Mouse (Mus musculus) fibroblast of lung, adult 2 months (primary cell): ENCODE data around the gene Tent5b.

Experiments used
- DNase-seq: peaks from one replicate; pipeline ENCODE4 v3.0.0-alpha.2; 2011; ENCODE audit warnings: low read depth

Gene Tent5b

GRCm38 (mm10) chr4:133479458-133480184, at the start of gene Tent5b:
Gene Tent5b, plus strand, starts transcription at chr4:133480132.
- DNase-seq = peak; percentile 99

GRCm38 (mm10) chr4:133431508-133431907, 48.4 kb upstream of the Tent5b start:
- no peak for DNase-seq

DNA sequence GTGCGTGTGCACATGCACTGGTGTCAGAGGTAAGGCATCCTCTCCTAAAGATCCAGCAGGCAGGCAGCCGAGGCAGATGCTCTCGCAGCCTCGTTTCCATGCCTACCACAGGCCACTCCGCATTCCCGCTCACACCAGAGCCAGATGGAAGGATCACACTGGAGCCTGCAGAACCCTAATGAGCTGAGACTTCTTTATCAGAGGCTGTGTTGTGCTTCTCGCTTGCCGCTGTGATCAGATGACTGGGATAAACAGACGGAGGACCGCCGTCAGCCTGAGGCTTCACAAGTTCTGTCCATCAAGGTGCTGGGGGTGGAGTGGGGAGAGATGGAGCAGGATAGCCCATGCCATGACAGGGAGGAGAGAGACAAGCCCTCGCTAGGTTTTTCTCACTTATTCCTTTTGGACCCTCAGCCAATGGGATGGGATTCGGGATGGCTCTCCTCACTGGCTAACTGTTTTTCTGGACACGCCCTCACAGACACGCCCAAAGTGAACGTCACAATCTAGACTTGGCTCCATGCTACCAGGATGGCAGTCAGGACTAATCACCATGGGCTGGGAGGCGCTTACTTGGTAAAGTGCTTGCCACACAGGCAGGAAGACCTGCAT, 47.3 kb upstream of the Tent5b start:
- DNase-seq = no peak

GRCm38 (mm10) chr4:133435921-133436320, 44.0 kb upstream of the Tent5b start:
- no peak for DNase-seq

DNA sequence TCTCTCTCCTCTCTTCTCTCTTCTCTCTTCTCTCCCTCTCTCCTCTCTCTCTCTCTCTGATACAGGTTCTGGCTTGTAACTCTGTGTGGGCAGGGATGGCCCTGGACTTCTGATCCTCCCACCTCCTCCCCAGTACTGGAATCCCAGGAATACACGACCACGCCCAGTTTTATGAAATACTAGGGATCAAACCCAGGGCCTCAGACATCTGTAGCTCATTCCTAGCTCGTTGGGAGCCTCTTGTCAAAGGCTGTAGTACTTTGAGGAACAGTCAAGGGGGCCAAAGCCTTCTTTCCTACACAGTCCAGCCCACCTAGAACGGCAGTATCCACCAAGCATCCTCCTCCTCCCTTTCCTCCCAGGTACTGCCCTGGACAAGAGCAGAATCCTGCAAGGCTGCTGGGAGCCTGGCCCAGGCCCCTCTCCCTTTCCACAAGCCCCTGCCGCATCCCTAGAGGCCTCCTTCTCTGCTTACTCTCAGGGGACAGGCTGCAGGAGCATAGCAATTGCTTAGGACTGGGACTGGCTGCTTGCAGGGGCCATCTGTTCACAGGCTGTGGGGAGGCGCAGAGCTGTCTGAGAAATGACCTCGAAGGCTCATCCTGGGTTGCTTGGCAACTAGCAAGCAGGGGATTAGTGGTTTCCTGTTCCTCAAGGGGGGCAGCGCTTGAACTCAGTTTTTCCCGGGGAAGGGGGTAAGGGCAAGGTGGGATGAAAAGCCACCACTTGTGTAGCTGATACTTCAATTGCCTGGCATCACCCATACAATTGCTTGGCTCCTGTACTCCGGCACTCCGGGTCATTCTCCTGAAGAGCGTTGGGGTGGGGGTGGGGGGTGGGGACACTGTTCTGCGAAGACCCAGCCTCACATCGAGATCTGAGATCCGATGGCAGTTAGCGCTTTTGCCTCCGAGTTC, 40.2 kb upstream of the Tent5b start:
- DNase-seq = no peak

GRCm38 (mm10) chr4:133440377-133440795, 39.5 kb upstream of the Tent5b start:
- no peak for DNase-seq

- DNase-seq = no peak
Measured at GRCm38 (mm10) chr4:133442194-133442593, 37.7 kb upstream of the Tent5b start.

GRCm38 (mm10) chr4:133443085-133443484, 36.8 kb upstream of the Tent5b start:
- peak; percentile 50 for DNase-seq

DNA sequence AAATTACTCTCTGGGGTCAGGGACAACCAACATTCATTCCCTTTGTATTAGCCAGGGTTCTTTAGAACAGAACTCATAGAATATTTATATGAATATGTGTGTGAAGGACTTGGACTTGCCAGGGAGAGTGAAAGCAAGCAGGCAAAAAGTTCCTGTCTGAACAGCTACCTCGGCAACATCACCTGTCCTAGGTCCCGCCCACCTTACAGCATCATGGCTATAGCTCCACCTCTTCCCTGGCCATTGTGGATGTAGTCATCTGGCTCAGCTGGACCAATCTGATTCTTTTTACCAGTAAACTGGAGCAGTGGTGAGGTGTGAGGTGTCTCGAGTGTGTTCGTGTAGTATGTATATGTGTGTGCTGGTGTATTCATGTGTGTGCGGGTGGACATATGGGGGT, 34.2 kb upstream of the Tent5b start:
- DNase-seq = no peak

DNA sequence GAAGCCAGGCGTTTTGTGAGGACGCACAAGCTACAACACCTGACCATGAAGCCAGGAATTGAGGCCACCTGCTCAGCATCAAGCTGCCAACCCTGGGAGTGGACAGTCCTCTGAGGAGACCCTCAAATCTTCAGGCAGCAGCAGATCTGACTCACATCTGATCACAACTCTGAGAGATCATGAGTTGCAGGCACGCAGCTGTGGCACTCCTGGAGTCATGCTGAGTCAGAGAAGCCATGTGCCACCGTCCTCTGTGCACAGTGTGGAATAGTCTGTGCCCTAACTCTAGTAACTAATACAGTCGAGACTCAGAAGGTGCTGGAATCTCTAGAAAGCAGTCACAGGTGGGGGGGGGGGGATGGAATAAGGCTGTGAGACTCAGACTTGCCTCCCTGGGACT, 32.6 kb upstream of the Tent5b start:
- DNase-seq = no peak

DNA sequence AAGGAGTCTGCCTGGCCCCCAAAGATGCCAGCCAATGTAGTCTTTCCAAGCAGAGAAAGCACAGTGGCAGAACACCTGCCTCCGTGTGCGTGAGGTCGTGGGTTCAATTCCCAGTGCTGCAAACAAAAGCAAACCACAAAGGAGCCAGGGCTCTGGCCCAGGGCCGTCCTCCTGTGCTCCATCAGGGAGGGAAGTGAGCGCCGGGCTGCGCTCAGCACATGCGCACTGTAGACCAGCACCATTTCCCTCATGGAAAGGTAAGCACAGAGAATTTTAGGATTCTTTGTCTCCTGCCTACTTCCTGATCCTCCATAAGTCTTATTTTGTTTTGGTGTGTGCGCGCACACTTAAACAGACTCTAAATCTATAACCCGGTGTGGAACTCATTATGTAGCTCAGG, 32.0 kb upstream of the Tent5b start:
- DNase-seq = no peak

DNA sequence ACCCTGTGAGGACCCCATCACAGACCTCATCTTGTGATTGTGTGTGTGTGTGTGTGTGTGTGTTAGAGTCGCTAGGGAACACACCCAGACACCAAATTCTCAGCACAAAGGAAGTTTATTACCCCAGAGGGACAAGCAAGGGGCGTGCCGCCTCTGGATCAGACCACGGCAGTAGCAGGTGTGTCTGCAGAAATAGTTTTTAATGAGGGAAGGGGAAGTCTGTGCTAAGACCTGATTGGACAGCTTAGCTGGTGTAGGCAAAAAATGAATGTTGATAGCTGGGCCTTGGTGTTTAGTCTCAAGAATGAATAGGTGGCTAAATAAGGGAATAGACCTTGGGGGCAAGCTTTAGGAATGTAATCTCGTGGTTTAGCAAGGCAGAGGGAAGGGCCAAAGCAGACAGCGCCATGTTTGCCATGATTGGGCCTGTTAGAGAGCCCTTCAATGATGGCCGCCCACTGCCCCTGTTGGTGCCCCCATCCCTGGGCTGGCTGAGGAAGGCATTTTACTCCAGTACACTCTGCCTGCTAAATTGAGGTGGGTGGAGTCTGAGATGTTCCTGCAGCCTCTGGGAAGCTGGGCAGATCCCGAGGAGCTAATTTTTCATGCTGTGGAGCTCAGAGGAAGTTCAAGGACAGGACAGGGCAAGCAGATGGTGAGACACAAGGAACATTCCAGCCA, 31.1 kb upstream of the Tent5b start:
- no peak for DNase-seq

DNA sequence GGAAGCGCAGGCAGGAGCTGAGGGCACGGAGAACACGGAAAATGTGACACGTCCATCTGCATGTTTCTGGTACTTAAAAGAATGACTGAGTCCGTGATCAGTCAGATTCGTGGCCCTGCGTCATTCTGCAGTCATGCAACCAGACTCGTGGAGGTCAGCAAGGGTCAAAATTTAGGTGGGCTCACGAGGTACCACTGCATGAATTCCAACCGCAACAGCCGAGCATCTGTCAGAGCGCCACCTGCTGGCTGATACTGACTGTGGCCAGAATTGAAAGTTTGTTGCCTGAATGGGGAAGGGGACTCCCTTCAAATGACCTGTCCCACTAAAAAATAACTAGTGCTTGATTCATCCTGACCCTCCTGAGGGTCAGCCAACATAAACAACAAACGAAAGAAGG, 30.2 kb upstream of the Tent5b start:
- no peak for DNase-seq

DNA sequence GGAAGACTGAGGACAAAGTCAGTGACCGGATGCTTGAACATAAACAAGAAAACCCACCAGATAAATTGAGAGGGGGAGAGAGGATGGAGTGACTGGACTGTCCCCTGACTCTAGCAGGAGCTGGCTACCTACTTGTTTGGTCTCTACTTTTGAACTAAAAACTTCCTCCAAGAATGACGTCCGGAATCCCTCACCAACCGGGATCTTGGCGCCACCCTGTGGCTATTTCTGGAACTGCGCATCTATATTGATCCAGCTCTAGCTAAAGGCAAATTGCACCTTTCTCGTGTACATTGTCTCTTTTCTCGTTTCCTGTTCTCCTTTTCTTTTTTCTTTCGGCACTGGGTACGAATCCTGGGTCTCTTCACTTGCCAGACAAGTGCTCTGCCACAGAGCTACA, 28.4 kb upstream of the Tent5b start:
- no peak for DNase-seq

DNA sequence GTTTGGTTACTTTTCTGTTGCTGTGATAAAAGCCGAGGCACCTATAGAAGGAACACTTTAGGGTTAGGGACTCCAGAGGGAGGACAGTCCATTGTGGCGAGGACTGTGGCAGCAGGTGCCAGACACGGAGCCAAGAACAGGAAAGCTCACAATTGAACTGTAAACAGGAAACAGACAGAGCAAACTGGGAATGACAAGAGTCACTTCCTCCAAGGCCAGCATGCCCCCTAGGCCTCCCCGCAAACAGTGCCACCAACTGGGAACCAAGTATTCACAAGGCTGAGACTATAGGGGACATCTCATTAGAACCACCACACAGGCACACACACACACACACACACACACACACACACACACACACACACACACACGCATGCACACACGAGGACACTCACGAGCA, 27.5 kb upstream of the Tent5b start:
- no peak for DNase-seq

DNA sequence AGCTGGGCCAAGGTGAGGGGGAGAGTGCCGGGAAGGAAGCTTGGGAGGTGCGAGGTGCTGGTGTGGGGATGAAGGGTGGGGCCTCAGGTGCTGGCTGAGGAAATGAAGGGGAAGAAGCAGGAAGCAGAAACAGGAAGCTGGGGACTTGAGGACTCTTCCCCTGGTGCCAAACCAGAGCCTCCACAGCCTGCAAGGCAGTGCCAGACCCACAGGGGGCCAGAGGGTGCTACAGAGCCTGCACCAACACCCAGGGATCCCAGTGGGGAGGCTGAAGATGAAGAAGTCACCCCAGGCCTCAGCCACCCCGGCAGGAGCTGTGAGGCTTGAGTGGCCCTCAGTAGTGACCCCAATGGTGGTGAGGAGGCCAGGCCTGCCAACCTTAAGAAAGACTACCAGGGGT, 21.9 kb upstream of the Tent5b start:
- DNase-seq = no peak

DNA sequence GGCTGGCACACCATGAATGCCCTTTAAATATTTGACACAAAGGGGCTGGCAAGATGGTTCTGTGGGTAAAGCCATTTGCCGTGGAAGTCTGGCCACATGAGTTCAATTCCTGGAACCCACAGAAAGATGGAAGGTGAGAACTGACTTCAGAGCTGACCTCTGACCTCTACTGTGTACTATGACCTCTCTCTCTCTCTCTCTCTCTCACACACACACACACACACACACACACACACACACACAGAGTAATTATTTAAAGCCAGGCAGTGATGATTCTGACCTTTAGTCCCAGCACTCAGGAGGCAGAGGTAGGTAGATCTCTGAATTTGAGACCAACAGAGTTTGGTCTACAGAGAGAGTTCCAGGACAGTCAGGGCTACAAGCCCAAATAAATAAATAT, 19.9 kb upstream of the Tent5b start:
- no peak for DNase-seq

- no peak for DNase-seq
Measured at GRCm38 (mm10) chr4:133460796-133461325, 19.1 kb upstream of the Tent5b start.

- no peak for DNase-seq
Measured at GRCm38 (mm10) chr4:133461362-133461761, 18.6 kb upstream of the Tent5b start.

DNA sequence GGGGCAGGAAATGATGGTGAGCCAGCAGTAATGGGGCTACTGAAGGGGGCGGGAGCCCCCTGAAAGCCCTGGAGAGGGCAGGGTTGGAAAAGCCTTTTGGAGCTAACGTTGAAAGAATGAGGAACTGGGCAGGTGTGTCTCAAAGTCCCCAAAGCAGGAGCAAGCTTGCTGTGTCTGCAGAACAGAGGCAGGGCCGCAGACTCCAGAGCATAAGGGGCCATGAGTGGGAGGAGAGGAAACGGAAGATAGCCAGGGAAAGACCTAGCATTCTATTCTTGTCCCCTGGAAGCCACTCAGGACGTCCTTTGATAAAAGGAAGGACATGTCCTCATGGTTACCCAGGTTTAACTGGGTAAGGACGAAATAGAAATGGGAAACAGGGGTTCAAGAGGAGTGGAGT, 16.7 kb upstream of the Tent5b start:
- no peak for DNase-seq

DNA sequence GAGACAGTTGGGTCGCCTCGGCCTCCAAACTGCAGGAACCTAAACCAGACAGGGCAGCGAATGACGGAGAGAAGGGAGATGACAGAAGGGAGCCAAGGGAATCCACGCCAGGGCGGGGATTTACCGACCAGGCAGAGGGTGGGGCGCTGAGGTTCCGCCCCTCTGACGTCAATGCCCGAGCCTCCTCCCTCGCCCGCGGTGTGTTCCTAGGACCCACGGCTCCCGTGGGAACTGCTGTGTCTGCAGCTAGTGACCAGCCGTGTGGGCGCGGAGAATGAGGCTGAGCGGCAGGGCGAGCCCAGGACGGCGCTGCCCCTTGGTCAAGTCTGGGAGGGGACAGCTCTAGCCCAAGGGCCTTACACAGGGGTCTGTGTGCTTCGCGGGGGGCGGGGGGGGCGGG, 11.9 kb upstream of the Tent5b start:
- DNase-seq = no peak

- no peak for DNase-seq
Measured at GRCm38 (mm10) chr4:133469122-133469521, 10.8 kb upstream of the Tent5b start.
